Mouse (Mus musculus) macrophage (primary cell): ENCODE results near the gene Gm49380. TPM values are rescaled to one million over a fixed set of nuclear protein-coding genes. Genes with fewer than 3 reads are reported as not detected.

ENCODE experiments used
- H3K27ac ChIP-seq: fragments of 350-480 bp; formaldehyde crosslinking; 2 replicates; pipeline ENCODE4 v1.9.0; 2021
- H3K36me3 ChIP-seq: fragments of 350-480 bp; formaldehyde crosslinking; 2 replicates; pipeline ENCODE4 v1.9.0; 2021; ENCODE audit errors: inconsistent target
- H3K4me3 ChIP-seq: fragments of 350-480 bp; formaldehyde crosslinking; 2 replicates; pipeline ENCODE4 v1.9.0; 2021; ENCODE audit errors: inconsistent target
- H3K79me2 ChIP-seq: fragments of 350-480 bp; formaldehyde crosslinking; 2 replicates; pipeline ENCODE4 v1.9.0; 2021; ENCODE audit errors: inconsistent target
- WGBS: methylation state at CpG from one replicate; pipeline ENCODE4 v1.1.7; 2026; ENCODE audit warnings: inconsistent platforms; ENCODE audit not compliant: missing documents; 5-methylcytosine and 5-hydroxymethylcytosine counted together
- polyA plus RNA-seq: library from polyadenylated mRNA; stranded (reverse); fragments of 250-400 nt; gene quantifications from 3 replicates; pipeline ENCODE4 v1.2.4, GENCODE M21; 2018; ENCODE audit warnings: inconsistent platforms
- total RNA-seq, 78 experiments: library from RNA; depleted of rRNA; stranded (reverse); fragments of 250-400 nt; gene quantifications; 1 replicate in 9 of 78; 2 replicates in 24 of 78; 3 replicates in 43 of 78; 4 replicates in 2 of 78; pipeline ENCODE4 v1.2.4; 2018; ENCODE audit warnings: inconsistent platforms in 56 of 78

The Gm49380 gene
- total RNA-seq (2018; cell fraction: chromatin; rRNA removed), result under 1 TPM in 9 of 26 experiments, not detected in 17; 0.31 to 0.88 (median 0.60) TPM
- under 1 TPM in 2 of 26 experiments, not detected in 24; 0.03 to 0.10 TPM for total RNA-seq (2018; cell fraction: cytosol; rRNA removed)
- total RNA-seq (2018; cell fraction: nucleus; rRNA removed), result 1 to 10 TPM in 1 of 26 experiments, under 1 TPM in 5, not detected in 20; 0.20 to 1.1 (median 0.42) TPM
- 0.06 TPM in 1 of 3 replicates, not detected in the others for polyA plus RNA-seq

DNA sequence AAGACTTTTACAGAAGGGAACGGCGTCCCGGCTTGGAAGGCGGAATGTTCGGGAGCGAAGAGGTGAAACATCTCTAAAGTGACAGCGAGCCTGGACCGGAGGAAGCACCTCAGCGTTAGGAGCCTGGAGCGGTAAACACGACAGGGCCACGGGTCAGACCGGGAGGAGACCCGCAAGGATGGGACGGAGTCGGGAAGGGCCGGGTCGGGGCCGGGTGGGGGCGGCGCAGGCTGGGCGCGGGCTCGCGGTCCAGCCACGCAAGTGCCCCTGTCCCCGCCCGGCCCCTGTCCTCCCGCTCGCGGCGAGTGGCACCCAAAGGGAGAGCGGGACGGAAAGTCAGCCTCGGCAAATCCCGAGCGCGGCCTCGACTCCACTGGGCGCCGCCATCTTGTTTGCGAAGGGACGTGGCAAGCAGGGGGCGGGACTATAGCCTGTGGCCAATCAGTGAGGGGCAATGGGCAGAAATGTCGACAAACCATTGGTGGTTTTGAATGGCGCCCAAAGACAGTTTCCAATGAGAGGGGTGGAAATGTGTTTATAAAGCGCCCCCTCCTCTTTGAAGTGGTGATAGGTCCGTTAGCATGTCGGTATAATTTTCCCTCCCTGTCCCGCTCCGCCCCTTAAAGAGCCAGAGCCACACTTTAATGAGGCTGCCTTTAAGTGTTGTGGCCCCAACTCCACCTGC lies at the start of gene Gm49380, which contains the start of gene Rnf26:
Gm49380 (minus strand) TSS at position 396 of the 685 bp plus-strand sequence.
Rnf26 (minus strand) TSS at position 413 of the 685 bp plus-strand sequence.
- under 1% methylated on average over 51 of the region's 51 CpGs for WGBS
- H3K27ac ChIP-seq, result no peak within 1 kb of the TSS
- no peaks in the 10 kb centered on the region for H3K36me3 ChIP-seq
- peaks cover 32% of the 10 kb centered on the region for H3K79me2 ChIP-seq
- peak within 1 kb of the TSS; percentile 48 for H3K4me3 ChIP-seq

GRCm38 (mm10) chr9:44159886-44160285 lies 46.6 kb upstream of the Gm49380 start:
- Histone ChIP-seq H3K79me2 (peaks cover 29% of the 10 kb centered on the region; the same call in 1 of the 2 replicates), H3K4me3 (no peak overlapping the region), H3K27ac (no peak overlapping the region), H3K36me3 (peaks cover 85% of the 10 kb centered on the region)
- WGBS, result 88% methylated on average over 3 of the region's 3 CpGs

DNA sequence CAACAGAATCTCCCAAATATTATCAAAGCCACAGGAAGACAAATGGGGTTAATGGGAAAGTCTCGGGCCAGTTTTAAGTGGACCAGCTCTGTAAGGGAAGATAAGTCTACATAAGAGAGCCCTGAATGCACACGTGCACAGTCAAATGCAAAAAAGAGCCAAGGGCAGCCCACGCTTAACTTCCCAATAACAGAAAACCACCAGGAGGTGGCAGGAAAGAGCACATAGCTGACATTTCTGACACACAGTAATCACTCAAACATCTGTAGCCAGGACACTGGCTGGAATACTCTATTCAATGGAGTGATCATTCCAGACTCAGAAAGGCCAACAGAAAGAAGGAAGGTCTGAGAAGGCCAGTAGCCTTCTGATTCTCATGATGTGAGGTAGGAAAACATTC lies 34.0 kb upstream of the Gm49380 start:
- no peak overlapping the region for H3K4me3 ChIP-seq
- H3K79me2 ChIP-seq, result no peaks in the 10 kb centered on the region
- WGBS, result 93% methylated on average over 2 of the region's 3 CpGs
- peaks cover 85% of the 10 kb centered on the region for H3K36me3 ChIP-seq
- H3K27ac ChIP-seq, result no peak overlapping the region

- H3K36me3 ChIP-seq, result peaks cover 61% of the 10 kb centered on the region; the same call in 1 of the 2 replicates
- H3K79me2 ChIP-seq, result no peaks in the 10 kb centered on the region
- no peak overlapping the region for H3K27ac ChIP-seq
- H3K4me3 ChIP-seq, result no peak overlapping the region
Observed at GRCm38 (mm10) chr9:44144718-44145060, 31.4 kb upstream of the Gm49380 start.

DNA sequence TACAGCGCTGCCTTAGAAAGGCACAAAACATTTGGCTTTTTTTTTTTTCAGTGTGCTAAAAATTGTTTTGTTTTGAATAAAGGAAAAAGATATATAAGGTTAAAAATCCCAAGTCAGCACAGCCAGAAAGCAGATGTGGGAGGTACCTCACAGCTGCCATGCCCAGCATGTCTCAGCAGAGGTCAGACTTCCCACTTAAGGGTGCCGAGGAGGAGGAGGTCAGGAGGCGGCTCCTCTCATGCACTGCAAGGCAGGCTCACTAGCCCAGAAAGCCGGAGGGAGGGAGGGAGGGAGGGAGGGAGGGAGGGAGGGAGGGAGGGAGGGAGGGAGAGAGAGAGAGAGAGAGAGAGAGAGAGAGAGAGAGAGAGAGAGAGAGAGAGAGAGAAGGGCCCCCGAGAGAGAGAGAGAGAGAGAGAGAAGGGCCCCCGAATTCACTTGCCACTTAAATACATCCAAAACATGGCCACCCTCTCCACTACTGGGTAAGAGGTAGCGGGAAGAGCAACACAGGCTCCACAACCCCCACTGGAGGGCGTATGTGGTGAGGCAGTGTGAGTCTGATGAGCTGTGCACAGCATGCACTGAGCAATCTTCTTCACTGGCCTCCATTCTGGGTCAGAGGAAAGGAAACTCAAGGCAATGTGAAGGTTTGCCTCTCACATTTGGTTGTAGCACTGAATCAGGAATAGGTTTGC lies 30.9 kb upstream of the Gm49380 start:
- no peaks in the 10 kb centered on the region for H3K79me2 ChIP-seq
- H3K4me3 ChIP-seq, result no peak overlapping the region
- 93% methylated on average over 3 of the region's 8 CpGs for WGBS
- peaks cover 56% of the 10 kb centered on the region; the same call in 1 of the 2 replicates for H3K36me3 ChIP-seq
- no peak overlapping the region for H3K27ac ChIP-seq

DNA sequence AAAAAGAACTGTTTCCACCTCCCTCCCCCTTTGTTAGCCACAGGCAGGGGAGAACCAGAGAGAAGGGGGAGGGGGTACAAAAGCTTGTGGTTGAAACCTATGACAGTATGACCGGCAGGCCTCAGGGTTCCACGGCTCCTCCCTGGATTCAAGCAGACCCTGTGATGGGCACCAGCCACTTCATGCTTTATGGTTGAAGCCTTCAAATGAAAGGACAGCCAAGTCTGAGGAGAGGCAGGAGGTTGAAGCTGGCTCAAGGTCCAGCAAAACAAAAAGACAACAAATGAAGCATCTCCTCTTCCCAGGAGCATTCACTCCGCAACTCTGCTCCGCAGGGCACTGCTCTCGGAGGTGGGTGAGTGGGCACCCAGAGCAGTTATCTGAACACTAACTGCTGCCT lies 30.1 kb upstream of the Gm49380 start:
- 93% methylated on average over 5 of the region's 5 CpGs for WGBS
- Histone ChIP-seq H3K4me3 (no peak overlapping the region), H3K27ac (no peak overlapping the region), H3K36me3 (peaks cover 50% of the 10 kb centered on the region; the same call in 1 of the 2 replicates), H3K79me2 (no peaks in the 10 kb centered on the region)

- Histone ChIP-seq H3K79me2 (no peaks in the 10 kb centered on the region), H3K36me3 (peaks cover 35% of the 10 kb centered on the region; the same call in 1 of the 2 replicates), H3K27ac (no peak overlapping the region), H3K4me3 (no peak overlapping the region)
- WGBS, result 95% methylated on average over 5 of the region's 5 CpGs
Observed at GRCm38 (mm10) chr9:44141951-44142350, 28.7 kb upstream of the Gm49380 start.

- H3K36me3 ChIP-seq, result 0 out of 2 replicates have a peak, but pooled peaks cover 3% of the 10 kb centered on the region
Observed at GRCm38 (mm10) chr9:44137846-44138245, 24.5 kb upstream of the Gm49380 start.

GRCm38 (mm10) chr9:44135731-44136411 lies 22.6 kb upstream of the Gm49380 start:
- no peaks in the 10 kb centered on the region for H3K36me3 ChIP-seq
- H3K27ac ChIP-seq, result no peak overlapping the region
- H3K79me2 ChIP-seq, result no peaks in the 10 kb centered on the region
- 63% methylated on average over 7 of the region's 7 CpGs for WGBS
- no peak overlapping the region for H3K4me3 ChIP-seq

More at GRCm38 (mm10) chr9:44137846-44138245, 24.5 kb upstream of the Gm49380 start:
- no peak overlapping the region for H3K27ac ChIP-seq
- WGBS, result 18% methylated on average over 4 of the region's 4 CpGs
- H3K4me3 ChIP-seq, result no peak overlapping the region
- H3K79me2 ChIP-seq, result no peaks in the 10 kb centered on the region

DNA sequence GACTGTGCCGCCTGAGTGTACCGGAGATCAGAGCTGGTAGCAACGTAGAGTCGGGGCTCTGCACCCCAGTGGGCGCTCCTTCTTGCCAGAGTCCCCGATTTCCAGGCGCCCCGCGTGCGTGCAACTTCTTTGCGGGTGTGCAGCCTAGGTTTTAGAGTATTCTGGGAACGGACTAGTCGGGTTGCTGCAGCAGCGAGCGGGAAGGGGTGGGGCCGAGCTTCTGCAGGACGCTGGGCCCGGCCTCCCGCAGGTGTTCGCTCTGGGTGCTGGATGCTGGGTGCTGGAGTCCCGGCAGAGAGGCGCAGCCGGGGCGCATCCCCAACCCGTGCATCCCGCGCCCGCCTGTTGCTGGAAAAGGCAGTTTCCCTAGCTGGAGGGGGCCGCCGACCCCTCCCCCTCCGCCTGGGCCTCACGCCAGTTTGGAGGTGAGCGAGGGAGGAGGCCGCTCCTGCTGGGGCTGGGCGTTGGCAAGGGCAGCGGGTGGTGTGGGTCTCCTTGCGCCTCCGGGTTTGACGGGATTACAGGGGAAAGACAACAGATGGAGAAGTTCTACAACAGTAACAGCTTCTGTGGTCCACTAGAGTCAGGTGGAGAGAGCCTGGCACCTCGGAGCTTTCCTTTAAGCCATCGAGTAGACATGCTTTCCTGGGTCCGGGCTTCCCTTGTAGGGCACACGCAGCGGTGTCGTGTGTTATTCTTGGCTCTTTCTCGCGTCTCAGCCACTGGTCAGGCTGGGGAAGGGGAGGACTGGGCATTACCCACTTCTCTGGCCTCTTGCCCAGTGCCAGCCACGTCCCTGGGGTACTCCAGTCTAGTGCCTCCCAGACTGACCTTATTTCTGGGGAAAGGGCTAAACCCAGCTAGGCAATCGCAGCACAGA lies 21.8 kb upstream of the Gm49380 start:
- no peak overlapping the region for H3K27ac ChIP-seq
- no peaks in the 10 kb centered on the region for H3K36me3 ChIP-seq
- H3K79me2 ChIP-seq, result no peaks in the 10 kb centered on the region
- H3K4me3 ChIP-seq, result no peak overlapping the region; the same call in 1 of the 2 replicates
- WGBS, result 7% methylated on average over 42 of the region's 49 CpGs

DNA sequence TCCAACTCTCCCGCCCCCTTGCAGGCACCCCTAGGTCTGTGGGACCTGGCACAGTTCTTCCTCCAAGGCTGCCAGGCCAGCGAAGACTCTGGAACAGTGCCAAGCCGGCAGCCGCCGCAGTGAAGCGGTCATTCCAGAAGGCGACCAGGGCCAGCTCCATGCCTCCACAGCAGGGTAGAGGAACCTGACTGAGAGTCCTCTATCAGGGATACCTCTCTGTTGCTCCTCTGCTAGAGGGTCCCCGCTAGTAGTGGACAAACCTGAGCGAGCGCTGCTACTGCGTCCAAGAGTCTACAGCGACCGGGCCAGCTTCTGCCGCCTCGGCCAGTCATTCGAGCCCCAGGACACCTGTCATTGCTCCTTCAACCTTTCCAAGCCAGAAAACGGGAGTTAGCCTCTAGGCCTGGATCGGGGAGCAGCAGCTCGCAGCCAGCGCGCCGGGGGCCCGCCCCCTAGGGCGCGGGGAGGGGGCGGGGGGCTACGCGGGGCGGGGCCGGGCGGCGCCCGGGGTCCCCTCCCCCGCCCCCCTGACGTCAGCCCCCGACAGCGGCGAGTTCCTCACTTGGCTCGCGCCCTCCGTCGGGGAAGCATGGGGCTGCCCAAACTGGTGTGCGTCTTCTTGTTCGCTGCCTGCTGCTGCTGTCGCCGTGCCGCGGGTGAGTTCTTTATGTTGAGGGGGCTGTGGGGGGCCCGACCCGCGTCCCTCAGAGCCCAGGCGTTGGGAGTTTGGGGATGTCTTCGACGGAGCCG lies 21.0 kb upstream of the Gm49380 start, which contains the start of gene Mcam:
Mcam (plus strand) TSS at position 369 of the 750 bp plus-strand sequence.
- no peak within 1 kb of the TSS; the same call in 1 of the 2 replicates for H3K4me3 ChIP-seq
- H3K27ac ChIP-seq, result no peak within 1 kb of the TSS
- 2% methylated on average over 49 of the region's 55 CpGs for WGBS
- no peaks in the 10 kb centered on the region for H3K36me3 ChIP-seq
- no peaks in the 10 kb centered on the region for H3K79me2 ChIP-seq

- Histone ChIP-seq H3K4me3 (no peak overlapping the region), H3K27ac (no peak overlapping the region), H3K36me3 (no peaks in the 10 kb centered on the region), H3K79me2 (no peaks in the 10 kb centered on the region)
- 57% methylated on average over 2 of the region's 2 CpGs for WGBS
Observed at GRCm38 (mm10) chr9:44133287-44133686, 20.0 kb upstream of the Gm49380 start.

GRCm38 (mm10) chr9:44132200-44132599 lies 18.9 kb upstream of the Gm49380 start:
- H3K36me3 ChIP-seq, result no peaks in the 10 kb centered on the region
- no peak overlapping the region for H3K27ac ChIP-seq
- no peak overlapping the region for H3K4me3 ChIP-seq
- H3K79me2 ChIP-seq, result no peaks in the 10 kb centered on the region
- 85% methylated on average over 5 of the region's 5 CpGs for WGBS
